Mouse (Mus musculus) stomach, postnatal 0 days (tissue): Measurements from ENCODE around the gene Dand5. TPM values are rescaled to one million over a fixed set of nuclear protein-coding genes. Genes with fewer than 3 reads are reported as not detected.

Experiments used
- ATAC-seq: fragments of 200-750 bp; cut with Nextera tagmentation; 2 replicates; pipeline ENCODE4 v1.8.0; 2017; ENCODE audit not compliant: low FRiP score, low TSS enrichment
- DNase-seq: peaks from one replicate; pipeline ENCODE4 v3.0.0-alpha.2; 2016; ENCODE audit warnings: low spot score
- H3K27ac ChIP-seq: fragments of 300-500 bp; sonication (generic); replicated peaks from 2 replicates; pipeline ENCODE4 v1.5.1; 2014; ENCODE audit warnings: mild to moderate bottlenecking, control low read depth
- H3K27me3 ChIP-seq: fragments of 300-500 bp; sonication (generic); 2 replicates; pipeline ENCODE4 v1.6.1; 2014; ENCODE audit warnings: low read length; ENCODE audit not compliant: control insufficient read depth, insufficient read depth
- H3K36me3 ChIP-seq: fragments of 300-500 bp; sonication (generic); 2 replicates; pipeline ENCODE4 v1.6.1; 2014; ENCODE audit warnings: low read length, mixed read lengths; ENCODE audit not compliant: control insufficient read depth, insufficient read depth
- H3K4me1 ChIP-seq: fragments of 300-500 bp; sonication (generic); replicated peaks from 2 replicates; pipeline ENCODE4 v1.6.1; 2014; ENCODE audit warnings: antibody characterized with exemption; ENCODE audit not compliant: control insufficient read depth, insufficient read depth
- H3K4me2 ChIP-seq: fragments of 300-500 bp; sonication (generic); replicated peaks from 2 replicates; pipeline ENCODE4 v1.6.1; 2014; ENCODE audit warnings: low read depth, mild to moderate bottlenecking, control low read depth, moderate library complexity
- H3K4me3 ChIP-seq: fragments of 300-500 bp; sonication (generic); 2 replicates; pipeline ENCODE4 v1.5.1; 2014; ENCODE audit warnings: low read depth, low read length, control low read depth
- H3K9ac ChIP-seq: fragments of 300-500 bp; sonication (generic); 2 replicates; pipeline ENCODE4 v1.6.1; 2014; ENCODE audit warnings: mild to moderate bottlenecking, low read length, control low read depth, mixed read lengths
- H3K9me3 ChIP-seq: fragments of 300-500 bp; sonication (generic); 2 replicates; pipeline ENCODE4 v1.6.1; 2016; ENCODE audit warnings: low read length; ENCODE audit not compliant: control insufficient read depth
- CTCF ChIP-seq: IDR thresholded peaks from 2 replicates; pipeline ENCODE4 v1.5.1; 2016; ENCODE audit warnings: antibody characterized with exemption, low read depth, mild to moderate bottlenecking, moderate library complexity
- EP300 ChIP-seq: optimal IDR thresholded peaks from 2 replicates; pipeline ENCODE3; 2016; ENCODE audit warnings: antibody characterized with exemption
- WGBS: fragments of 180-500 bp; shearing (Covaris S2); extraction: QIAGEN DNeasy Blood & Tissue Kit; methylation state at CpG from one replicate; pipeline ENCODE4 v1.1.7; 2014; 5-methylcytosine and 5-hydroxymethylcytosine counted together
- polyA plus RNA-seq: library from polyadenylated mRNA; unstranded; fragments of >200 nt; fragmentation: Nextera tagmentation; extraction: Ambion mirVana; gene quantifications from 2 replicates; pipeline ENCODE4 v1.2.1, GENCODE M21; 2015

Dand5 gene
- polyA plus RNA-seq, 1 experiment from 2014 or later: 3.3 TPM

- ATAC-seq: peak; percentile 81
- no peaks in the 10 kb centered on the region for H3K27me3 ChIP-seq
- H3K4me1 ChIP-seq: peaks cover 2% of the 10 kb centered on the region; the same call in 1 of the 2 replicates
- no peak overlapping the region for H3K9ac ChIP-seq
- WGBS: 15% methylated on average over 9 of the region's 9 CpGs
- DNase-seq: peak; percentile 95
- no peak overlapping the region for H3K4me2 ChIP-seq
- H3K4me3 ChIP-seq: no peak overlapping the region
- H3K9me3 ChIP-seq: no peaks in the 10 kb centered on the region
- H3K36me3 ChIP-seq: no peaks in the 10 kb centered on the region
- no peak for TF ChIP-seq EP300
- TF ChIP-seq CTCF: peak; percentile 98
- no peak overlapping the region; the same call in 1 of the 2 replicates for H3K27ac ChIP-seq
Measured at GRCm38 (mm10) chr8:84815547-84815946, 7.1 kb downstream of the Dand5 start.

- 44% methylated on average over 19 of the region's 19 CpGs for WGBS
- no peak for DNase-seq
- Histone ChIP-seq H3K27ac (no peak overlapping the region; the same call in 1 of the 2 replicates), H3K9me3 (no peaks in the 10 kb centered on the region), H3K27me3 (no peaks in the 10 kb centered on the region), H3K4me1 (peaks cover 2% of the 10 kb centered on the region; the same call in 1 of the 2 replicates), H3K4me2 (no peak overlapping the region), H3K4me3 (no peak overlapping the region), H3K9ac (peak overlapping the region; percentile 31; the same call in 1 of the 2 replicates), H3K36me3 (no peaks in the 10 kb centered on the region)
- TF ChIP-seq CTCF: no peak
- 0 out of 2 replicates have a peak, but pooled peaks have one; percentile 15 for ATAC-seq
Measured at GRCm38 (mm10) chr8:84814555-84815441, 7.8 kb downstream of the Dand5 start.

GRCm38 (mm10) chr8:84814240-84814554, 8.4 kb downstream of the Dand5 start:
- ATAC-seq (no peak), DNase-seq (no peak)
- no peak overlapping the region for H3K27ac ChIP-seq
- no peak overlapping the region for H3K4me3 ChIP-seq
- TF ChIP-seq CTCF (no peak), EP300 (no peak)
- H3K27me3 ChIP-seq: no peaks in the 10 kb centered on the region
- no peak overlapping the region for H3K9ac ChIP-seq
- H3K36me3 ChIP-seq: no peaks in the 10 kb centered on the region
- peaks cover 2% of the 10 kb centered on the region; the same call in 1 of the 2 replicates for H3K4me1 ChIP-seq
- no peak overlapping the region for H3K4me2 ChIP-seq
- WGBS: 80% methylated on average over 11 of the region's 11 CpGs
- no peaks in the 10 kb centered on the region for H3K9me3 ChIP-seq

- H3K4me3 ChIP-seq: no peak overlapping the region
- no peaks in the 10 kb centered on the region for H3K27me3 ChIP-seq
- no peak for TF ChIP-seq EP300
- no peak overlapping the region for H3K4me2 ChIP-seq
- ATAC-seq: no peak
- H3K9me3 ChIP-seq: no peaks in the 10 kb centered on the region
- no peak overlapping the region for H3K9ac ChIP-seq
- no peak for DNase-seq
- H3K4me1 ChIP-seq: peaks cover 2% of the 10 kb centered on the region; the same call in 1 of the 2 replicates
- WGBS: 85% methylated on average over 3 of the region's 3 CpGs
- H3K36me3 ChIP-seq: no peaks in the 10 kb centered on the region
- no peak overlapping the region for H3K27ac ChIP-seq
Measured at GRCm38 (mm10) chr8:84813830-84814229, 8.8 kb downstream of the Dand5 start.

- WGBS: 3% methylated on average over 5 of the region's 5 CpGs
- Histone ChIP-seq H3K9me3 (no peaks in the 10 kb centered on the region), H3K4me3 (no peak overlapping the region), H3K27ac (no peak overlapping the region), H3K4me2 (no peak overlapping the region), H3K4me1 (peaks cover 2% of the 10 kb centered on the region; the same call in 1 of the 2 replicates), H3K27me3 (no peaks in the 10 kb centered on the region), H3K36me3 (no peaks in the 10 kb centered on the region), H3K9ac (no peak overlapping the region)
- no peak for TF ChIP-seq EP300
- peak; percentile 93 for TF ChIP-seq CTCF
- peak; percentile 32; the same call in 1 of the 2 replicates for ATAC-seq
- peak; percentile 78 for DNase-seq
Measured at GRCm38 (mm10) chr8:84813059-84813458, 9.6 kb downstream of the Dand5 start.

GRCm38 (mm10) chr8:84811303-84811702, 11.3 kb downstream of the Dand5 start:
- Histone ChIP-seq H3K9ac (peak overlapping the region; percentile 23; the same call in 1 of the 2 replicates), H3K4me3 (peak overlapping the region; percentile 37)

More at GRCm38 (mm10) chr8:84811303-84811702, 11.3 kb downstream of the Dand5 start:
- H3K4me2 ChIP-seq: peak overlapping the region; percentile 62
- DNase-seq (no peak), ATAC-seq (no peak)
- no peaks in the 10 kb centered on the region for H3K9me3 ChIP-seq
- H3K4me1 ChIP-seq: peaks cover 2% of the 10 kb centered on the region; the same call in 1 of the 2 replicates
- no peak overlapping the region for H3K27ac ChIP-seq
- TF ChIP-seq EP300: no peak
- TF ChIP-seq CTCF: no peak
- H3K36me3 ChIP-seq: no peaks in the 10 kb centered on the region
- H3K27me3 ChIP-seq: no peaks in the 10 kb centered on the region
- 25% methylated on average over 10 of the region's 10 CpGs for WGBS
